Mouse (Mus musculus) monocyte, adult 5-6 weeks (primary cell): ENCODE results near the gene Top3a. TPM values are rescaled to one million over a fixed set of nuclear protein-coding genes. Genes with fewer than 3 reads are reported as not detected.
A peak's percentile ranks its signal among the peaks of the same experiment; 100 is the strongest.
"Not testable (repeated sequence)": the region's sequence is repeated elsewhere in the genome, so short reads cannot be mapped to it uniquely, and the experiment has no call there.

Source experiments
- ATAC-seq: fragments of 153-309, 156-312 bp; replicated peaks from 2 replicates; pipeline ENCODE4 v1.8.0; 2017; ENCODE audit warnings: mild to moderate bottlenecking; ENCODE audit not compliant: low TSS enrichment, insufficient number of reproducible peaks, severe bottlenecking, poor library complexity, low FRiP score
- total RNA-seq: library from RNA; stranded (forward); fragments of 200-1000, 200-491, 200-594 nt; gene quantifications from 3 replicates; pipeline ENCODE4 v1.2.3, GENCODE M21; 2017

Top3a gene
- 13.7 to 17.6 TPM (median 15.4 TPM) in 3 replicates for total RNA-seq

DNA sequence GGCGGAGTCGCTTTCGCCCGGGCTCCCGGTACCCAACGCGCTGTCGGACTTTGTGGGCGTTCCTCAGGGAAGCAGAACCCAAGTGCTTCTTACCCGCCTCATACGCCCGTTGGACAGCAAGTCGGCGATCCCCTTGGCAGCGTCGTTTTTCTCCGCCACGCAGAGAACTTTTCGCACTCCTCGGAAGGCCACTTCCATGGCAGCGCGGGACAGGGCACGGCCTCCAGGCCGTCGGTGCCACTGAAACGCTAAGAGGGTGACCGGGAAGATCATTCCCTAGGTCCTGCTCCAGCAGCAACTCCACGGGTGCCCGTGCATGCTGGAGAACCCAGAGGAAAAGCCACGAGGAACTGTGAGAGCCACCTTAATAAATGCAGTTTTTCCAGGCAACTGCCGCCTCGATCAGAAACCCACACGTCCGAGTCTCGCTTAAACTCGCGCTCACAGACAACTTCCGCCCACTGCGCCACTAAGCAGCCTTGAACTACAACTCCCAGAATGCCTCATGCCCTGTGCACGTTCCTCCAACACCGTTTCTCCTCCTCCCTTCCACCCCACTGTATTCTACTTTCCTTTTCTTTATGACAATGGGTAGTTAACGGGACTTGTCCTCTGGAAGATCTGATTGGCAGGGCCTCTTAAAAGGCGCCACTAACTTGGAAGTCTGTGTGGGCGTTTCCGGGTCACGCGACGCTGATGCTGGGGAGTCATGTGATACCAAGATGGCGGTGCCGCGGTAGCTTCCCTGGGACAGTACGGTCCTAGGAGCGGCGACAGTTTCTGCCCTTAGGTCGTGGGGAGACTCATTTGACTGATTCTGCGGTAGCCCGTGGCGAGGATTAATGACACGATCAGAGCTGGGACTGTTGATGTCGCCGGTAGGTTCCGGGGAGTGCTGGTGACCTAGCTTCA is at the start of gene Top3a, which contains the start of gene Smcr8:
TSS of gene Top3a (minus strand) at position 537 of the 912 bp plus-strand sequence.
TSS of gene Smcr8 (plus strand) at position 696 of the 912 bp plus-strand sequence.
- ATAC-seq: peak; percentile 92

DNA sequence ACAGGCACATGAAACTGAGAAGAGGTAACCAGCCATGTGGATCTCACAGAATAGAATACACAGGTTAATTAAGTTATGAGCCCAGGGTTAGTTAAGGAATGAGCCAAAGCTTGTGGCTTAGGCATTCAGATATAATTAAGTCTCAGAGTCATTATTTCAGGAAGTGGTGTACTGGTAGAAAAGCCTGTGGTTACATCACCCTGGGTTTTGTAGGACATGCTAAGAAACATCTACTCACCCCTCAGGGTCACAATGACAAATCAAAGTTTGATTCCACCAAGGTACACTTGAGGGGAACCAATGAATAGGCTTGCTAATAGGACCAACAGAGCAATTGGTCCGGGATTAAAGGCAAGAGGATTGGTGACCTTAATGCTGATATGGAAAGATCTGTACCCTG is 49.5 kb upstream of the Top3a start:
- no peak for ATAC-seq

DNA sequence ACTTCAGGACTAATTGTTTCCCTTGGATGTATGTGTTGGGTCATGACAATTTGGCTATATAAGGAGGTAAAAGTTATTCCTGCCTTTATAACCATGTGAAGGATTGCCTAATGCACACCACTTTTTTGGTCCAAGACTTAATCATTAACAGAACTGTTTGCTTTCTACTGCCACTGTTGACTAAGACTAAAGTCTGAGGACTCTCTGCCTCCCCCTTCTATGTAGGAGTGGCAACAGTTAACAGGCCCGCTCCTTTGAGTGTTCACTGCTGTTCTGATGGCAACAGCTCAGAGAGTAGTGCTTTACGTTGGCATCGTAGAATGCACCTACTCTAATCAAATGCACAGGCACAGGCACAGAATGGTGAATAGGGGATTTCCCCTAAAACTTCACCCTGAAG is 48.0 kb upstream of the Top3a start:
- ATAC-seq: no peak

DNA sequence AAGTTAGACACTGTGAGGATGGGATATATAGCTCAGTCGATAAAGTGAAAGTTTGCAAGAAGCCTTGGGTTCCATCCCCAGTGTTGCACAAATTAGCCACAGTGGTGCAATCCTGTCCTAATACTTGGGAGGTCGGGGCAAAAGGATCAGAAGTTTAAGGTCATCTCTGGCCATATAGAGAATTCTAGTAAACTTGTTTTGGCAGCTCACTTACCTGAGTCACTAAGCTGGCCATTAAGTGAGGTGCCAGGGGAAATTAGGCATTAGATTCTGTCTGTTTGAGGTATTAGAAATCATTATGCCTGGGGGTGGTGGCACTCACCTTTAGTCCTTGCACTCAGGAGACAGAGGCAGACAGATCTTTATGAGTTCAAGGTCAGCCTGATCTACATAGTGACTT is 46.6 kb upstream of the Top3a start:
- no peak for ATAC-seq

DNA sequence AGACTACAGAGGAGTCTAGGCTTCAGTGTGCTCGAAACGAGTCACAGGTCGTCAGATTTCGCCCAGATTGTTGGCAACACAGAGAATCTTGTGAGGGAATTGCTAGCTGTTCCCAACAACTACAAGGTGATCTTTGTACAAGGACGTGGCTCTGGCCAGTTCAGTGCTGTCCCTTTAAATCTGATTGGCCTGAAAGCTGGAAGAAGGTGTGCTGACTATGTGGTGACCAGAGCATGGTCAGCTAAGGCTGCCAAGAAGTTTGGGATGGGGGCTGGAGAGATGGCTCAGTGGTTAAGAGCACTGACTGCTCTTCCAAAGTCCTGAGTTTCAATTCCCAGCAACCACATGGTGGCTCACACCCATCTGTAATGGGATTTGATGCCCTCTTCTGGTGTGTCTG is 39.2 kb upstream of the Top3a start:
- ATAC-seq: no peak

DNA sequence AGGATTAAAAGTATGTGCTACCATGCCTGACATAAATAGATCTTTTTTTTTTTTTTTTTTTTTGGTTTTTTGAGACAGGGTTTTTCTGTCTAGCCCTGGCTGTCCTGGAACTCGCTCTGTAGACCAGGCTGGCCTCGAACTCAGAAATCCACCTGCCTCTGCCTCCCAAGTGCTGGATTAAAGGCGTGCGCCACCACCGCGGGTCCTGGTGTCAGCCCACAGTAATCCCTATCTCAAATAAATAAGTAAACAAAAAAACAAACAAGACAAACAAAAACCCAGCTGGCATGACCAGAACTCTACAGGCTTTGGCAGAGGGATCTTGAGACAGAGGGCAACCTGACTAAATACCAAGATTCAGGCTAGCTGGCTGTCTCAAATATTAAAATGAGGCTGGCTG is 34.5 kb upstream of the Top3a start, which contains the start of gene Shmt1:
TSS of gene Shmt1 (minus strand) at position 101 of the 400 bp plus-strand sequence.
- not testable (repeated sequence) for ATAC-seq

DNA sequence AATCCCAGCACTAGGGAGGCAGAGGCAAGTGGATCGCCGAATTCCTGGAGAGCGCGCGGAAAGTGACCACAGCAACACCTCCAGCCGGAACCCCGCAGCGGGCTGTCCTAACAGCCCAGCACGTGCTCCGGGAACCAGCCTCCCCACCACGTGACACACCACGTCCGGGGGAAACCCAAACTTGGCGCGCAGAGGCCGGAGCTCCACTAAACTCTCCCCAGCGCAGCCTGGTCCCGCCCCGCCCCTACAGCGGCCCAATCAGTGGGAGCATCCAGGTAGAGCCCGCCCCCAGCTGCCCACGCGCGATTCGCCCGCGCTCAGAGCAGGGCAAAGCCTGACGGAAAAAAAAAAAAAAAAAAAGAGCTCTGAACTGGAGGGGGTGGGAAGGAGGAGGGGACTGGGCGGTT is 33.9 kb upstream of the Top3a start:
- ATAC-seq: peak; percentile 100

DNA sequence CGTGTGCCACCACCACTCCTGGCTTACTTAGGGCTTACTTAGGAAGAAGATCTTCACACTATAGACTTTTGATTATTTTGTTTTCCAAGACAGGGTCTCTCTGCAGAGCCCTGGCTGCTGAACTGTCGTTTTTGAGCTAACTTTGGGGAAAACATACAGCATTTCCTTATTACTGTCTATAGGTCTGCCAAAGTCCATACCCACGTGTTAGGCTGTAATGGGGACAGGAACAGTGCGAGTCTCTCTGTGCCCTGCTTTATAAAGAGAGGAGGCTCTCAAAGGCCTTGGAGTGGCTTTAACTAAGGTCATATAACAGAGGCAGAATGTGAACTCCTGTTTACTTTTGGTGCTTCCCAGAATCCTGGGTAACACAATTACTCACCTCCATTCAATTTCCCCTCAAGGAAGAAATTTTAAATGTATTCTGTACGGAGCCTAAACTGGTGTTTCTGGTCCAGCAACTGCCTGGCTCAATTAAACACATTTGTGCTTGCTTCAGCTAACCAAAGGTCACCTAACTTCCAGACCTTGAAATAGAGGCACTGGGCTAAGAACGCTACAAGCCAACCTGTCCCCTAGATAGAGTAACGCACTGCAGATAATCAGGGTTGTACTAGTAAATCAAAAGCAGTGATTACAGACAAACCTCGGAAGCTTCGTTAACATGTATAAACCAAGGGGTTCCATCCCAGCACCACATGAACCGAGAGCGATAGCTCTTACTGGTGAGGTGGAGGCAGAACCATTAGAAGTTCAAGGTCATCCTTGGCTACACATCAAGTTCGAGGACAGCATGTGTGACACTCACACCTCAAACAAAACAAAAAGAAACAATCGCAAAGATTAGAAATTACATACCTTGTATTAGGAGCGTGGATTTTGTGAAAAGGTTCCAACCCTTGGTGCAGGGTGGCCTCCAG is 33.1 kb upstream of the Top3a start:
- ATAC-seq: no peak

DNA sequence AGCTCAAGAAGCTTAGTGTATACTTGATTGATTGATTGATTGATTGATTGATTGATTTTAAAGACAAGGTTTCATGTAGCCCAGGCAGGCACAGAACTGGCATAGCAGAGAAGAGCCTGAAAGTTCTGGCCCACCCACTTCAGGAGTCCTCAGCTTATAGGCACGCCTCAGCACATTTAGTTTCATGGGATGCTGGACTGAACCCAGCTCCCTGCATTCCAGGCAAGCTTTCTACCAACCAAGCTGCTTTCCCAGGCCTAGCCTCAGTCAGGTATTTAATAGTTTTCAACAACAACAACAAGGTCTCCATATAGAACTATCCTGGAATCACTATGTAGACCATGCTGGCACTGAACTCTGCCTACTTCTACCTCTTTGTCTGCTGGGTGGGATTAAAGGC is 32.4 kb upstream of the Top3a start:
- no peak for ATAC-seq

DNA sequence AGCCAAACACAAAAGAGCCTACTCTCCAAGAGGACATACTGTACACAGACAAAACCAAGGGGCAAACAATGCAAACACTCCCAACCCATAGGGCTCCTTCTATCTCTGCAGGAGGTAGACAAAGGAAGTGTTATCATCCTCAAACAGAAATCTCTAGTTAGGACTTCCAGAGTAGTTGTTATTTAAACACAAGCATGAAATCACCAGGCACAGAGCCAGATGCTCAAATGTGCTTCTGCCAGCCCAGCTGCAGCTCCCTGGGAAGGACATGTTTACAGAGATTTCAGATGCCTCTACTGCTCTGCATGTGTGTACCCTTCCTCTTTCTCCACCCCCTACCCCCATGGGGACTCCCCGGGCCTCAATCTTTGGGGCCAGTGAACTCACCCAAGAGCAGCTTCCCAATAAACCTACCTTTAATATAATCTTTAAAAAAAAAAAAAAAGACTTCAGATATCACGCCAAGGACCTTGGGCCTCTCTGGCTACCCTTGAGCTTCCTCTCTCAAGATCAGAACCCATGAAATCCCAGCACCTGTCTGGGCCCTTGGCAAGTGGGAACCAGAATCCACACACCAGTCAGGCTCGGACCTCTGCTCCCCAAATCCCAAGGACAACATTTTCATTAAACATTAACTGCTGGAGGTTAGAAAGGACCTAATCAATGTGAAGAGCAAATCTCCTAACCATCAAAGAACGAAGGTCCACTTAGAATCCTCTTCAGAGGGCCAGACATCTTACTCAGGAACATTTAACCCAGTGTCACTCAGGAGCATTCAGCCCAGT is 31.3 kb upstream of the Top3a start:
- no peak for ATAC-seq

DNA sequence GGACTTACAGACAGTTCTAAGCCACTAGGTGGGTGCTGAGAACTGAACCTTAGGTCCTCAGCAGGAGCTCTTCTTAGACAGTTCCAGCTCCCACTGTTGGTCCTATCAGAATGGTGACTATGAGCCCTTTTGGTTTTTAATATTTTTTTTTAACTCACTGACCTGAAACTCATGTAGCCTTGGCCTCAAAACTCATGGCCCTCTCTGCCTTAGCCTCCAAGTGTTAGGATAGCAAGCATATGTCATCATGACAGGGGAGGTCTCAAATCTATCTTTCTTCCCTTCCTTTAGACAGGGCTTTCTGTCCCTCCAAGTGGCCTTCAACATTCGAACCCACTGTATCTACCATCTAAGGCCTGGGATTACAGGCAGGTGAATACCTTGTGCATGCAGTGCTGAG is 23.7 kb upstream of the Top3a start:
- no peak for ATAC-seq

DNA sequence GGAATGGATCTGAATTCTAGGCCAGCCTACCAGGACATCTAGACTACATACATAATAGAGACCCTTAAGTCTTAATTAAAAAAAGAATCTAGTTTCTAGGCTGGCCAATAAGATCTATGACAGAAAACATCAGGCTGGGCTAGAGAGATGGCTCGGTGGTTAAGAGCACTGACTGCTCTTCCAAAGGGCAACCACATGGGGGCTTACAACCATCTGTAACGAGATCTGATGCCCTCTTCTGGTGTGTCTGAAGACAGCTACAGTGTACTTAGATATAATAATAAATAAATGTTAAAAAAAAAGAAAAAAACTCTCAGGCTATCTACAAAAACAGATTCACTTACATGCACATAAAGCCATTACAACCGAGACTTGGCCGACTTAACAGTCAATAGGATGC is 22.8 kb upstream of the Top3a start:
- ATAC-seq: no peak

DNA sequence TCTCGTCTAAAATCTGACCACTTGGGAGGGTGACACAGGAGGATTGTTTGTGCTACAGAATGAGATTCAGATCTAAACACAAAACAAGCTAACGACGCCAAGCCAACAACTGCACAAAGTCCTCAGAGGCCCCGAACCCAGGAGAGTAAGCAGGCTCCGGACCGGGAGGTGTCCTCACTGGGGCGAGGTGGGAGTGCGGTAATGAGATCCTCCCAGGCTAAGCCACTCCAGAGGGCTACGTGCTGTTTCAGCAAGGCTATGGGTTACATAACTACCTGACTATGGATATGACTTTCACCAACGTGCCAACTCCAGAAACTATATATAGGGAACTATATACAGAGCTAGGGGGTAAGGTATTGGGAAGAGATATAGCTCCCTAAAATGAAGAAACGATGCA is 19.2 kb upstream of the Top3a start:
- ATAC-seq: no peak

DNA sequence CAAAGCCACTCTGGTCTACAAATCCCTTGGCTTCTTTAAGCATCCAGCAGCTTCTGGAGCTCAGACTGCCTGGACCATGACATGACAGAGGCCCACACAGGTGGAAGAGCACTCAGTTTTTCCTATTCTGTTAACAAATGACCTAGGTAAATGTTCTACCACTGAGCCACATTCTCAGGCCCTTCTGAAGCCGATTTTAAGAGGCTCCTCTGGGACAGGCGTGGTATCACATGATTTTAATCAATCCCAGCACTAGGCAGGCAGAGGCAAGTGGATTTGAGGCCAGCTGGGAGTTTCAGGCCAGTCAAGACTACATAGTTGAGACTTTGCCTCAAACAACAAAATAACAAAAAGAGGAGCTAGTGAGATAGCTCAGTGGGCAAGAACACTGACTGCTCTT is 13.3 kb upstream of the Top3a start:
- no peak for ATAC-seq

DNA sequence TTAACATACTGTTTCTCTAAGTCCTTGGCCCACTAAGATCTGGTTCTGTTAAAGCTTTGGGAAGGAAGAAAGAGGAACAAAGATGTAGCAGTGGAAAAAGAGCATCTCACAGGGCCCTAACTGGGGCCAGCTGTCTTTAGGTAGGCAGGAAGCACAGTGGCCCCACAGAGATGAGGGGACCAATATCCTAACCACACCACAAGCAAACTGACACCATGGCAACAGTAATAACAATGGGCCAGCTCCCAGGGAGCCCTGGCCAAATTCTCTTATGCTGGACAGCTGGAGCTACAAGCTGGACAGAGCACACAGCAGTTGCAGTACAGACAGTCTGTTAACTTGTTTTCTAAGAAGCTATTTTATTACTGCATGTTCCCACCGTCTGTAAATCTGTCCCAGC is 10.4 kb upstream of the Top3a start:
- no peak for ATAC-seq

DNA sequence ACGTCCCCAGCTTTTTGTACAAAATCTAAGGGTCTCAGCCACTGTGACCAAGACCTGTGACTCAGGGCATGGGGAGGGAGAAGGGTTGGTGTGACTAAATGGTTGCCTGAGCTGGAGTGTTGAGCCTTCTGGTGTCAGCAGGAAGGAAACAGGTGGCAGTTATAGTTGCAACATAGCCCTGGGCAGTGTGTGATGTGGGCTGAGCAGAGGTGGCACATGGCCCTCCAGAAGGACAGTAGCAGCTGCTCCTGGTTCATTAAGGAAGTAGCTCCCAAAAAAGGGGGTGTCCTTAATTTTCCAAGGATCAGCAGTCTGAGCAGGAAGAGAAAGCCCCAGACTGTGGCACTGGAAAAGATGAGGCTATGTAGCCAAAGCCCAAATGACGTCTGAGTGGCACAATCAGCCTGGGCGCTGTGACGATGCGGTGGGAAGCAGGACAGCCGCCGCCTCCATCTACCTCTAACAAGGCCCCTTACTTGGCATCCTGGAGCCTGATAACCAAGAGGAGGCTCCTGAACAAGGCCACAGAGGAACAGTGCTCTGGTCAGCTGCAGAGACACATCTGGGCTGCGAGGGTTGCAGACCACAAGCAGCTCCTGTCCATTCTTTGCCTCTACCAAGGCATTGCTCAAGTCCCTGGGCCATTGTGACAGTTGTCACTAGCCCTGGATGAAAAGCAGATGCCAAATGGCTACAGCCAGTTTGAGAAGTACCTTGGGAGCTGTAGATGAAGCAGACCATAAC is 7.2 kb upstream of the Top3a start:
- ATAC-seq: no peak

DNA sequence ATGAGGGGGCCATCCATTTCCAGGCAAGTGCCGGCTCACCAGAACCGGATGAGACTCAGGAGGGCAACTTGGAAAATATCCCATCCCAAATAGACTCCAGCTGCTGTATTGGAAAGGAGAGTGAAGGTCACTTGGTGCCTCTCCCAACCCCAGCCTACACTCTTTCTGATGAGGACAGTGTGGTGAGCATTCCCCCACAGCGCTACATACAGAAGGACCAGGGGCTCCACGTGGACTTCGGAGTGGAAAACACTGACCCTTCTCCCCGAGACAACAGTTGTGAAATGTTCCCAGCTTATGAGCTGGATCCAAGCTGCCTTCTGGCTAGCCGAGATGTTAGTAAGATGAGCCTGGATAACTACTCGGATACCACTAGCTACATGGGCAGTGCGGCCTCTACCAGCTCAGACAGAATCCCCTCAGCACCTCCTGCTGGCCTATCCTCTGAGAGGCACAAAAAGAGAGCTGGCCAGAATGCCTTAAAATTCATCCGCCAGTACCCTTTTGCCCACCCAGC is 2.6 kb upstream of the Top3a start:
- no peak for ATAC-seq

DNA sequence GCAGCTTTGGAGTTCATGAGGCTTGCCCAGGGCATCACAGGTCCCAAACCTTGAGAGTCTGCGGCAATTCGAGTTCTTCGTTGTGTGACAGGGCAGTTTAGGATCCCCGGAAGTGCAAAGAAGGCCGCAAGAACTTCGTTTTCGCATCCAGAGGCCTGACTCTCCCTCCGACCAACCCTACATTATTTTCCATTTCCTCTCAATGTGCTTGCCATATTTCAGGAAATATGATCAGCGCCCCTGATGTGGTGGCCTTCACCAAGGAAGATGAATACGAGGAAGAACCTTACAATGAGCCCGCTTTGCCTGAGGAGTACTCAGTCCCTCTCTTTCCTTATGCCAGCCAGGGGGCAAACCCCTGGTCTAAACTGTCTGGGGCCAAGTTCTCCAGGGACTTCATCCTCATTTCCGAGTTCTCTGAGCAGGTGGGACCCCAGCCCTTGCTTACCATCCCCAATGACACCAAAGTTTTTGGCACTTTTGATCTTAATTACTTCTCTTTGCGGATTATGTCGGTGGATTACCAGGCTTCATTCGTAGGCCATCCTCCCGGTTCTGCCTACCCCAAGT is 721 bp upstream of the Top3a start:
- ATAC-seq: no peak
